8 mouse cellular contexts compared by ENCODE assay signal in genomic region chr4:116995798-116996135, GRCm38 (mm10). TPM values are rescaled to one million over a fixed set of nuclear protein-coding genes. Genes with fewer than 3 reads are reported as not detected.
DNase-seq lines count a peak whose midpoint lies in the region; ATAC-seq lines count a peak whose summit lies in the region.

No protein-coding gene starts in this region.

- H3K4me2 ChIP-seq in heart, embryonic 15.5 days, result peak overlapping the region; percentile 97

- peak overlapping the region; percentile 79 for H3K27ac ChIP-seq in heart, embryonic 15.5 days

- peak overlapping the region; percentile 86 for H3K9ac ChIP-seq in heart, embryonic 15.5 days

- no peaks in the 10 kb centered on the region for H3K27me3 ChIP-seq in heart, embryonic 15.5 days

- peak; percentile 38 for DNase-seq in urinary bladder, adult 2 months (ENCODE audit: low spot score)
- DNase-seq in urinary bladder, postnatal 10 days (ENCODE audit: low spot score), result no peak
- DNase-seq in embryo, embryonic 9.5 days (ENCODE audit: extremely low spot score), result peak; percentile 53
- peak; percentile 86 to 88 for DNase-seq in kidney, postnatal 36 days
- DNase-seq in spleen, postnatal 10 days (ENCODE audit: low spot score in 2 of 2), result peak; percentile 60 to 75

- H3K4me3 ChIP-seq in heart, embryonic 15.5 days, result peak overlapping the region; percentile 97

- peaks cover 17% of the 10 kb centered on the region for H3K36me3 ChIP-seq in heart, embryonic 15.5 days

- no peaks in the 10 kb centered on the region for H3K9me3 ChIP-seq in heart, embryonic 15.5 days (replicated peaks)

- H3K4me1 ChIP-seq in heart, embryonic 15.5 days (replicated peaks), result peaks cover 23% of the 10 kb centered on the region

- 0 out of 2 replicates have a peak, but pooled peaks have one; percentile 17 for ATAC-seq in heart, embryonic 15.5 days (replicated peaks; ENCODE audit: insufficient number of reproducible peaks, insufficient read depth, low FRiP score, low read depth)
- ATAC-seq in megakaryocyte, adult 5-6 weeks (ENCODE audit: poor library complexity, severe bottlenecking), result peak; percentile 12; the same call in 1 of the 2 replicates
- ATAC-seq in activated CD4-positive, CD25-positive, alpha-beta regulatory T cell, adult 4 months, result no peak

- under 1% methylated on average over 16 of the region's 16 CpGs for WGBS in heart, embryonic 15.5 days

RNA-seq across cellular contexts. Expression of gene Hectd3, which starts 0.7 kb away (rescaled TPM):
- polyA plus RNA-seq in urinary bladder, adult 2 months (2012; rRNA removed), result 27.9 and 30.0 TPM in 2 replicates
- 5.5 and 8.3 TPM in 2 replicates for polyA plus RNA-seq in heart, embryonic 15.5 days (2015; fragmentation: Nextera tagmentation; extraction: Ambion mirVana)
- total RNA-seq in megakaryocyte, adult 5-6 weeks (2015), result 9.5 and 10.1 TPM in 2 replicates
- 18.9 and 20.0 TPM in 2 replicates for total RNA-seq in megakaryocyte, adult 5-6 weeks (2017)
- 1 to 10 TPM; 6.5 to 7.2 TPM for polyA plus RNA-seq in activated CD4-positive, CD25-positive, alpha-beta regulatory T cell, adult 4 months (2017; shearing (Covaris generic))

RNA-seq across cellular contexts. Expression of gene Urod, which starts 1.6 kb away (rescaled TPM):
- polyA plus RNA-seq in urinary bladder, adult 2 months (2012; rRNA removed), result 71.3 and 75.4 TPM in 2 replicates
- 82.5 and 92.9 TPM in 2 replicates for polyA plus RNA-seq in heart, embryonic 15.5 days (2015; fragmentation: Nextera tagmentation; extraction: Ambion mirVana)
- 48.9 and 55.7 TPM in 2 replicates for total RNA-seq in megakaryocyte, adult 5-6 weeks (2015)
- total RNA-seq in megakaryocyte, adult 5-6 weeks (2017), result 32.0 and 46.4 TPM in 2 replicates
- 10 to 100 TPM; 72.8 to 88.2 TPM for polyA plus RNA-seq in activated CD4-positive, CD25-positive, alpha-beta regulatory T cell, adult 4 months (2017; shearing (Covaris generic))

RNA-seq across cellular contexts. Expression of gene Eif2b3, which starts 23.4 kb away (rescaled TPM):
- 21.9 and 24.0 TPM in 2 replicates for polyA plus RNA-seq in urinary bladder, adult 2 months (2012; rRNA removed)
- 19.8 and 24.6 TPM in 2 replicates for polyA plus RNA-seq in heart, embryonic 15.5 days (2015; fragmentation: Nextera tagmentation; extraction: Ambion mirVana)
- 10.9 and 18.2 TPM in 2 replicates for total RNA-seq in megakaryocyte, adult 5-6 weeks (2015)
- total RNA-seq in megakaryocyte, adult 5-6 weeks (2017), result 11.3 and 20.2 TPM in 2 replicates
- polyA plus RNA-seq in activated CD4-positive, CD25-positive, alpha-beta regulatory T cell, adult 4 months (2017; shearing (Covaris generic)), result 10 to 100 TPM; 28.4 to 29.5 TPM
